Mouse (Mus musculus): ENCODE data around the gene Gm11564.
"Not testable (repeated sequence)": the region's sequence is repeated elsewhere in the genome, so short reads cannot be mapped to it uniquely, and the experiment has no call there.

Gm11564 gene

GRCm38 (mm10) chr11:99815566-99815965 lies at the start of gene Gm11564:
Gene Gm11564, minus strand, starts transcription at chr11:99815666.
- not testable (repeated sequence) for DNase-seq (ENCODE audit: low spot score)

- not testable (repeated sequence) for DNase-seq (ENCODE audit: low spot score)
Observed at GRCm38 (mm10) chr11:99864176-99864575, 48.7 kb upstream of the Gm11564 start, which contains the start of gene Gm11559. Gene Gm11559, plus strand, starts transcription at chr11:99864476.

- no peak for DNase-seq (ENCODE audit: low spot score)
Observed at GRCm38 (mm10) chr11:99858761-99859160, 43.3 kb upstream of the Gm11564 start.

GRCm38 (mm10) chr11:99857617-99858016 lies 42.2 kb upstream of the Gm11564 start, which contains the start of gene Gm11568:
Gene Gm11568, plus strand, starts transcription at chr11:99857917.
- DNase-seq (ENCODE audit: low spot score) = no peak

GRCm38 (mm10) chr11:99854121-99854520 lies 38.7 kb upstream of the Gm11564 start:
- DNase-seq (ENCODE audit: low spot score) = no peak

GRCm38 (mm10) chr11:99851508-99851907 lies 36.0 kb upstream of the Gm11564 start, which contains the start of gene Krtap4-16:
Gene Krtap4-16, minus strand, starts transcription at chr11:99851608.
- DNase-seq (ENCODE audit: low spot score) = no peak

GRCm38 (mm10) chr11:99846746-99847145 lies 31.3 kb upstream of the Gm11564 start:
- DNase-seq (ENCODE audit: low spot score) = no peak

- no peak for DNase-seq (ENCODE audit: low spot score)
Observed at GRCm38 (mm10) chr11:99842185-99842584, 26.7 kb upstream of the Gm11564 start.

- no peak for DNase-seq (ENCODE audit: low spot score)
Observed at GRCm38 (mm10) chr11:99837966-99838365, 22.5 kb upstream of the Gm11564 start, which contains the start of gene 2300003K06Rik. Gene 2300003K06Rik, minus strand, starts transcription at chr11:99838066.

- not testable (repeated sequence) for DNase-seq (ENCODE audit: low spot score)
Observed at GRCm38 (mm10) chr11:99809792-99810191, 5.7 kb downstream of the Gm11564 start, which contains the start of gene Krtap4-13. Gene Krtap4-13, minus strand, starts transcription at chr11:99809892.

GRCm38 (mm10) chr11:99804346-99804745 lies 11.1 kb downstream of the Gm11564 start, which contains the start of gene Gm11554:
Gene Gm11554, minus strand, starts transcription at chr11:99804446.
- not testable (repeated sequence) for DNase-seq (ENCODE audit: low spot score)

GRCm38 (mm10) chr11:99798832-99799231 lies 16.6 kb downstream of the Gm11564 start, which contains the start of gene Gm11569:
Gene Gm11569, minus strand, starts transcription at chr11:99798932.
- DNase-seq (ENCODE audit: low spot score) = not testable (repeated sequence)

- DNase-seq (ENCODE audit: low spot score) = no peak
Observed at GRCm38 (mm10) chr11:99793367-99793766, 22.1 kb downstream of the Gm11564 start, which contains the start of gene Gm11596. Gene Gm11596, minus strand, starts transcription at chr11:99793467.

GRCm38 (mm10) chr11:99784900-99785299 lies 30.6 kb downstream of the Gm11564 start, which contains the start of gene Krtap4-9:
Gene Krtap4-9, plus strand, starts transcription at chr11:99785200.
- DNase-seq (ENCODE audit: low spot score) = not testable (repeated sequence)

- DNase-seq (ENCODE audit: low spot score) = no peak
Observed at GRCm38 (mm10) chr11:99780604-99781003, 34.9 kb downstream of the Gm11564 start, which contains the start of gene Krtap4-8. Gene Krtap4-8, minus strand, starts transcription at chr11:99780704.

GRCm38 (mm10) chr11:99778401-99778800 lies 37.1 kb downstream of the Gm11564 start:
- no peak for DNase-seq (ENCODE audit: low spot score)

GRCm38 (mm10) chr11:99772813-99773212 lies 42.7 kb downstream of the Gm11564 start, which contains the start of gene Gm11595:
Gene Gm11595, minus strand, starts transcription at chr11:99772913.
- not testable (repeated sequence) for DNase-seq (ENCODE audit: low spot score)

GRCm38 (mm10) chr11:99768410-99768809 lies 47.1 kb downstream of the Gm11564 start:
- no peak for DNase-seq (ENCODE audit: low spot score)

Data from adipocyte (in vitro differentiated cells).